Mouse (Mus musculus): Measurements from ENCODE around the gene Nxf3. TPM values are rescaled to one million over a fixed set of nuclear protein-coding genes. Genes with fewer than 3 reads are reported as not detected.

Gene Nxf3
- 0.15 and 0.22 TPM in 2 replicates for polyA plus RNA-seq (2012; rRNA removed)

GRCm38 (mm10) chrX:136085155-136085554 is at the start of gene Nxf3:
Gene Nxf3 (minus strand): TSS chrX:136085255.

DNA sequence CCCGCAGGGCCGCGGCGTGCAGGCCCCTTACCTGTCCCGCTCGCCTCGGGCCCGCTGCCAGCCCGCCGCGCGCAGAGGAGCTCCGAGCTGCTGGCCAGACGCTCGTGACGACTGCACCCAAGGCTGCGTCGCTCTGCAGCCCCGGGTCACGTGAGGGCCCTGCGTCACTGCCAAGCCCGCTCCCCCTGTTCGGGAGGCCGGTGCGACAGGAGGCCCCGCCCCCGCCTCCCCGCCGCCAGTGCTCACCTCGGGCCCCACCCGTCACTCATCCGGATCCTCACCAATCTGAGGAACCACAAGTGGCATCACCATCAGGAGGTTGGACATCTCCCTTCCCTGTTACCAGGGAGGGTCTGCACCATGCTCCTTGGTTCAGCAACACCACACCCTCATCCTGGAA is 17.0 kb downstream of the Nxf3 start, which contains the start of gene Bex2:
Gene Bex2, minus strand, starts transcription at position 217 of the 400 bp plus-strand sequence.

DNA sequence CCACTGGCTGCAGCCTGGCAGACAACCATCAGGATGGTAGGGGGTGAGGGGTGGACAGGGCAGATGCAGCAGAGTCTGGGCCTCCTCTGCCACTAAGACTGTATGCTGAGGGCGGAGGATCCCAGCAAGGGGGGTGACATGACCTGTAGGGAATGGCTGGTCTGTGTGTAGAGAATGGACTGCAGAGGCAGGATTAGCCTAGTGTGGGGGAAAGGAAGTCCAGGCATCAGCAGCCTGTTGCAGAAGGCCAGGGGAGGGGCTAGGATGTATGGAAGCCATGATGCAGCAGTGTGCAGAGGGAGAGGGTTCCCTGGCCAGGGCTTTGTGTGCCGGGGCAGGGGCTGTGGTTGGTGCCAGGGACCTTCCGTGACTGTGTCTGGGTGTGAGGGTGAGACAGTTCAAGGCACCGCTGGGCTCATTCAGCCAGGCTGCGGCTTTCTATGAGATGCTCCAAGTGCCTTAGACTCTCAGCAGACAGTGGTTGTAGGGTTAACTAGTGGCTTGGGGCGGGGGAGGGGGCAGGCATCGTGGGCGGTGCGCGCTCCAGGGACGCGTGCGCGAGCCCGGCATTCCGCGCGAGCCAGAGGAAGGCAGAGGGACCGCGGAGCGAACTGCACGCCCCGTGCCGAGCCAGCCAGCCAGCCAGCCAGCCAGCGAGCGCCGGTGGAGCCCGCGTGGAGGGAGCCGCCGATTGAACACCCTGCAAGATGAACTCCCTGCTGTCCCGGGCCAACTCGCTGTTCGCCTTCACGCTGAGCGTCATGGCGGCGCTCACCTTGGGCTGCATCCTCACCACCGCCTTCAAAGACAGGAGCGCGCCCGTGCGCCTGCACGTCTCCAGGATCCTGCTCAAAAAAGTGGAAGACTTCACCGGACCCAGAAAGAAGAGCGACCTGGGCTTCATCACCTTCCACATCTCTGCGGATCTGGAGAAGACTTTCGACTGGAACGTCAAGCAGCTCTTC is 52.0 kb downstream of the Nxf3 start, which contains the start of gene Arxes1:
Gene Arxes1, plus strand, starts transcription at position 569 of the 965 bp plus-strand sequence.

Other genes starting within 250 kb of the Nxf3 start
- 177 and 192 TPM in 2 replicates for gene Gprasp2, start 246.2 kb downstream of the Nxf3 start, polyA plus RNA-seq (2012; rRNA removed)
- 152 and 170 TPM in 2 replicates for gene Arxes2, start 91.4 kb downstream of the Nxf3 start, polyA plus RNA-seq (2012; rRNA removed)
- gene Arxes1, start 51.9 kb downstream of the Nxf3 start, polyA plus RNA-seq (2012; rRNA removed) = 38.4 and 42.0 TPM in 2 replicates
- gene Bex2, start 17.0 kb downstream of the Nxf3 start, polyA plus RNA-seq (2012; rRNA removed) = 511 and 531 TPM in 2 replicates
- gene Bex4, start 53.7 kb upstream of the Nxf3 start, polyA plus RNA-seq (2012; rRNA removed) = 121 and 130 TPM in 2 replicates
- gene Tceal8, start 87.1 kb upstream of the Nxf3 start, polyA plus RNA-seq (2012; rRNA removed) = 76.6 and 91.7 TPM in 2 replicates
- 59.0 and 64.1 TPM in 2 replicates for gene Tceal5, start 118.6 kb upstream of the Nxf3 start, polyA plus RNA-seq (2012; rRNA removed)
- 2.2 and 18.6 TPM in 2 replicates for gene Tceal7, start 129.5 kb upstream of the Nxf3 start, polyA plus RNA-seq (2012; rRNA removed)
- gene Bex1, start 130.3 kb upstream of the Nxf3 start, polyA plus RNA-seq (2012; rRNA removed) = 258 and 266 TPM in 2 replicates
- gene Tceal9, start 159.8 kb upstream of the Nxf3 start, polyA plus RNA-seq (2012; rRNA removed) = 179 and 188 TPM in 2 replicates
- 744 and 746 TPM in 2 replicates for gene Bex3, start 185.0 kb upstream of the Nxf3 start, polyA plus RNA-seq (2012; rRNA removed)